Mouse (Mus musculus) olfactory bulb, adult 2 months (tissue): ENCODE measurements around the gene Rln3. TPM values are rescaled to one million over a fixed set of nuclear protein-coding genes. Genes with fewer than 3 reads are reported as not detected.

Experiments used
- H3K27ac ChIP-seq: fragments of 200-500 bp; 2 replicates; pipeline ENCODE4 v1.5.1; 2012; ENCODE audit warnings: low read depth, low read length; ENCODE audit not compliant: insufficient read depth
- H3K4me1 ChIP-seq: fragments of 200-500 bp; 2 replicates; pipeline ENCODE4 v1.6.1; 2012; ENCODE audit warnings: low read length; ENCODE audit not compliant: control insufficient read depth, insufficient read depth
- H3K4me3 ChIP-seq: fragments of 200-500 bp; 2 replicates; pipeline ENCODE4 v1.5.1; 2012; ENCODE audit warnings: mild to moderate bottlenecking, low read depth, low read length, moderate library complexity; ENCODE audit not compliant: insufficient read depth
- CTCF ChIP-seq: fragments of 200-500 bp; IDR thresholded peaks from 2 replicates; pipeline ENCODE4 v1.5.1; 2012; ENCODE audit warnings: low read depth, mild to moderate bottlenecking, low read length, moderate library complexity; ENCODE audit not compliant: insufficient read depth
- POLR2A ChIP-seq: fragments of 200-500 bp; IDR thresholded peaks from 2 replicates; pipeline ENCODE4 v1.6.1; 2012; ENCODE audit warnings: mild to moderate bottlenecking, low read depth, low read length, moderate library complexity; ENCODE audit not compliant: insufficient read depth
- WGBS: fragments of 180-500 bp; shearing (Covaris S2); methylation state at CpG from one replicate; pipeline ENCODE4 v1.1.7; 2018; 5-methylcytosine and 5-hydroxymethylcytosine counted together
- polyA plus RNA-seq: library from polyadenylated mRNA; stranded (reverse); fragments of >200 nt; gene quantifications from 2 replicates; pipeline ENCODE4 v1.2.4, GENCODE M21; 2012; ENCODE audit warnings: low replicate concordance; ENCODE audit not compliant: missing spikeins, insufficient read depth, insufficient read length

The Rln3 gene
- polyA plus RNA-seq, 1 experiment, result not detected

GRCm38 (mm10) chr8:84052746-84053145 lies 7.9 kb upstream of the Rln3 start:
- WGBS, result 81% methylated on average over 3 of the region's 3 CpGs
- Histone ChIP-seq H3K4me1 (no peaks in the 10 kb centered on the region), H3K4me3 (no peak overlapping the region), H3K27ac (no peak overlapping the region)
- no peak for TF ChIP-seq POLR2A
- TF ChIP-seq CTCF, result no peak

DNA sequence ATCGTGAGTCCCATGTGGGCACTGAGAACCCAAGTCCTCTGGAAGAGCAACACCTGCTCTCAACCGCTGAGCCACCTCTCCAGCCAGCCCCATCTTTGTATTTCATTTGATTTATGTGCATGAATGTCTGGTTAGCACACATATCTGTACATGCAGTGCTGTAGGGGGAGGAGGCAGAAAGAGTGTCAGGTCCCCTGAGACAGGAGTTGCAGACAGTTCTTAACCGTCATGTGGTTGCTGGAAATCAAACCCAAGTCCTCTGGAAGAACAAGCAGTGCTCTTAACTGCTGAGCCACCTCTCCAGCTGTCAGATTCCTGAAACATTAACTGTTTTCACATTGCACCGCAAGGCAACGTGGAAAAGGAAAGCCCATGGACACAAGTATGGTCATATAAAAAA lies 3.4 kb upstream of the Rln3 start:
- no peak overlapping the region for H3K4me3 ChIP-seq
- no peak overlapping the region for H3K27ac ChIP-seq
- TF ChIP-seq CTCF (no peak), POLR2A (no peak)
- H3K4me1 ChIP-seq, result peaks cover under 1% of the 10 kb centered on the region; the same call in 1 of the 2 replicates
- 90% methylated on average over 5 of the region's 5 CpGs for WGBS

- Histone ChIP-seq H3K4me1 (peaks cover 15% of the 10 kb centered on the region), H3K27ac (no peak overlapping the region), H3K4me3 (no peak overlapping the region)
- TF ChIP-seq POLR2A, result no peak
- no peak for TF ChIP-seq CTCF
- WGBS, result 78% methylated on average over 3 of the region's 3 CpGs
These were observed 1.7 kb upstream of the Rln3 start for GRCm38 (mm10) chr8:84046505-84046904.

DNA sequence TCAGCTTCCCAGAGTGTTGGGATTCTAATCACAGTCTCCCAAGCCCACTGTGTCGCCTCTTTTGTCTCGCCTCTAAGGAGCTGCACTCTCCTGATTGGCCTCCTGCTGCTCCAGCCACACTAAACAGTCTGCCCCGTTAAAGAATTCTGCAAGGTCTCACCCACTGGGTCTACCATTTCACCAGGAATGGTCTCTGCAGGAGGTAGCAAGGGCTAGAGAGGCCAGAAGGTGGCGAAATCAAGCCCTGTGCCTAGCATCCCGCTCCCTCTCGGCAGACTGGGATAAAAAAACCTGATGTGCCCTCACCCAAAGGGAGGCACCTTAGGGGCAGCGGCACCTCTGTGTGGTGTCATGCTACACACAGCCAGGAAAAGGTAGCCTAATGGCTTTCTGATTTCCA lies 697 bp downstream of the Rln3 start:
- H3K27ac ChIP-seq, result no peak overlapping the region
- peaks cover 15% of the 10 kb centered on the region for H3K4me1 ChIP-seq
- 38% methylated on average over 7 of the region's 7 CpGs for WGBS
- no peak overlapping the region for H3K4me3 ChIP-seq
- TF ChIP-seq CTCF (no peak), POLR2A (no peak)

DNA sequence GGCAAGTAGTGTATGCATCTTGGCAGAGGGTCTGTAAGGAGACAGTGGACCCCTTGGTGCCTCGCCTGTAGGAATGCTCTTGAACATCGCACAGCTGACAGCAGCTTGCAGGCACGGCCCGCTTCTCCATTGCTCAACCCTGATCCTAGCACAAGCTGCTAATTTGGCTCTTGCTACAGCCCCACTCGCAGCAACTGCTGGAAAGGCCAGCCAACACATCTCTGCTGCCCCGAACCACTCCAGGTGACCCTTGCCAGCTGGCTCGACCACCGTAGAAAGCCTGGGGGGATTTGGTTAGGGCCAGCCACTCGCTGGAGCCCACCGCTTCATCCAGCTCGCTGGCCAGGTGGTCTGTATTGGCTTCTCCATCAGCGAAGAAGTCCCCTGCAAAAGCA lies 1.9 kb downstream of the Rln3 start:
- Histone ChIP-seq H3K4me1 (peaks cover 15% of the 10 kb centered on the region), H3K27ac (no peak overlapping the region), H3K4me3 (peak overlapping the region; percentile 41; the same call in 1 of the 2 replicates)
- TF ChIP-seq CTCF (no peak), POLR2A (no peak)
- WGBS, result 44% methylated on average over 12 of the region's 12 CpGs

DNA sequence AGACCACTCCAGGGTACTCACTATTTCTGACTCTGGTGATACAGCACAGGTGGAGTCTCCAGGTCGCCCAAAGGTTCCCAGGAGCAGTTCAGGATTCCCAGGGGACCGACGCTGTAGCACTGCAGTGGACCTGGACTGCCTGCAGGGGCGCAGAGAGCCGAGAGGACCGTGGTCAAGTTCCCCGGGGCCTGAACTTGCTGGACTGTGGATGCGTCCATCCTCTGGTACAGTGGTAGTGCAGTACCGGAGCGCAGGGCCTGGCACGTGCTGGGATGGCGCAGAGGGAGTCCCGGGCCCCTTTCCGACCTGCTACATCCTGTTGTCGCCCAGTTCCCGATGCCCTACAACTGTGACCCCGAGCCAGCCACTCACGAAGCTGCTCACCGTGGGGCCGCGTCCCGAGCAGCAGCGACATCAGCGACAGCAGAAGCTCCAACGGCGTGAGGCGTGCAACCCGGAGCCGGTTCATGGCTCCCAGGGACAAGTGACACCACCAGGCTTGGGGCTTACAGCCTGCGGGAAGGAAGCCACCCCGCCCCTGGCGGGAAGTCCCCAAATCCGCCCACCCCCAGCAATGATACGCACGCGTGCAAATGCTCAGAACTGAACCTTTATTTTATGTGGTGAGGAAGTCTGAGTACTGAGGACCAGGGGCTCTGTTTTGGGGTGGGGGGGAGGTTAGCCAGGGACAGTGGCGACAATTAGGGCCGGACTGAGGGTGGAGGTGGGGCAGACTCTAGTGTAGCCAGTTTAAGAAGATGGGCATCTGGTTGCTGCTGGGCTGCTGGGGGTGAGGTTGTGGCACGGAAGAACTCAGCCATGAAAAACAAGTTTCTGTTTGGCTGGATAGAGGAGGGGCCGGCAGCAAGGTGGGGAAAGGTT lies 2.5 kb downstream of the Rln3 start, which contains the start of gene Il27ra:
Gene Il27ra, minus strand, starts transcription at position 524 of the 882 bp plus-strand sequence.
- Histone ChIP-seq H3K27ac (no peak within 1 kb of the TSS), H3K4me1 (peaks cover 15% of the 10 kb centered on the region), H3K4me3 (peak within 1 kb of the TSS; percentile 41)
- TF ChIP-seq CTCF (peak; percentile 41; the same call in 1 of the 2 replicates), POLR2A (no peak)
- WGBS, result 5% methylated on average over 40 of the region's 40 CpGs

GRCm38 (mm10) chr8:84039050-84039449 lies 5.8 kb downstream of the Rln3 start:
- no peak for TF ChIP-seq POLR2A
- peak; percentile 73 for TF ChIP-seq CTCF
- H3K4me1 ChIP-seq, result peaks cover 15% of the 10 kb centered on the region
- 4% methylated on average over 5 of the region's 5 CpGs for WGBS
- H3K27ac ChIP-seq, result no peak overlapping the region
- no peak overlapping the region for H3K4me3 ChIP-seq

DNA sequence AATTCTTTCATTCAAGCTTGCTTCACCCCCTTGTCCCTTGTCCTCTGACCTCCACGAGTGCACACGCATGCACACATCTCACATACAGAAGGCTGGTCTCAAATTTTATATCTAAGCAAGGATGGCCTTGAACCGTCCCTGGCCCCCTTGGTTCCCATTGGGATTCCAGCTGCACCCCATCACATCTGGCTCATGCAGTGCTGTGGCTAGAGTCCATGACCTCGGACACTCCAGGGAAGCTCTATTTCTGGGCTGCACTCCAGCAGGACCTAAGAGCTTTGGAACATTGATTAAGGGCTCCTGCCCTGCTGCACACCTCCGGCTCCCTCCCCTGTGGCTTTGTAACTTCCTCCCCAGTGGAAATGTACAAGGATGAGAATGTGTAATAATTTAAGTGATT lies 6.8 kb downstream of the Rln3 start:
- WGBS, result 72% methylated on average over 5 of the region's 5 CpGs
- TF ChIP-seq POLR2A (no peak), CTCF (no peak)
- no peak overlapping the region for H3K27ac ChIP-seq

GRCm38 (mm10) chr8:84032777-84033176 lies 12.0 kb downstream of the Rln3 start:
- WGBS, result 62% methylated on average over 4 of the region's 4 CpGs
- Histone ChIP-seq H3K4me1 (0 out of 2 replicates have a peak, but pooled peaks cover 2% of the 10 kb centered on the region), H3K27ac (no peak overlapping the region), H3K4me3 (no peak overlapping the region)
- TF ChIP-seq POLR2A, result no peak
- no peak for TF ChIP-seq CTCF

More for the DNA sequence above, 6.8 kb downstream of the Rln3 start:
- Histone ChIP-seq H3K4me1 (peaks cover 15% of the 10 kb centered on the region), H3K4me3 (no peak overlapping the region)

DNA sequence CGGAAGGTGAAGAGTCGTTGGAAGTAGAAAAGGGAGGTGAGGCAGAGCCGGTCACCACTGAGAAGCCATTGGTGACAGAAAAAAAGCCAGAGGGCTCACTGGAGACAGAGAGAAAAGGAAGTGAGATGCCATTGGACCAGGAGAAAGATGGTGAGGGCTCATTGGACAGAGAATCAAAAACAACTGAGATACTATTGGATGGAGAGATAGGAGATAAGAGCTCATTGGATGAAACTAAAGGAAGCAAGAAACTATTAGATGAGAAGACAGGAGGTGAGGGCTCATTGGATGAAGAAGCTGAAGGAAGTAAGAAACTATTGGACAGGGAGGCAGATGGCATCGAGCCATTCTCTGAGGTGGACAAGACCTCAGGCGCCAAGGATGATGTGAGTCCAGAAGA lies 15.5 kb downstream of the Rln3 start:
- no peak overlapping the region for H3K4me3 ChIP-seq
- TF ChIP-seq CTCF (no peak), POLR2A (no peak)
- no peak overlapping the region for H3K27ac ChIP-seq
- peaks cover 11% of the 10 kb centered on the region for H3K4me1 ChIP-seq
- 92% methylated on average over 5 of the region's 5 CpGs for WGBS
